Mouse (Mus musculus) embryonic fibroblast, embryonic 13.5 days (primary cell): ENCODE measurements around the gene Sult4a1.

Experiments
- CTCF ChIP-seq: IDR thresholded peaks from 2 replicates; pipeline ENCODE4 v1.5.1; 2011; ENCODE audit warnings: mild to moderate bottlenecking, control low read depth, low read length, moderate library complexity, borderline replicate concordance; ENCODE audit not compliant: insufficient read depth
- POLR2A ChIP-seq: IDR thresholded peaks from 2 replicates; pipeline ENCODE4 v1.6.1; 2011; ENCODE audit warnings: low read depth, mild to moderate bottlenecking, control low read depth, low read length, moderate library complexity

- TF ChIP-seq POLR2A: no peak
- TF ChIP-seq CTCF: no peak
Observed at GRCm38 (mm10) chr15:84126871-84127270, 21.3 kb upstream of the Sult4a1 start.
